Mouse (Mus musculus): ENCODE results near the gene Cd40. TPM values are rescaled to one million over a fixed set of nuclear protein-coding genes. Genes with fewer than 3 reads are reported as not detected.

Cd40 gene
- polyA plus RNA-seq, 2 experiments: 7.4 to 9.7 TPM

GRCm38 (mm10) chr2:165056377-165057085 is 1.1 kb downstream of the Cd40 start:
- DNase-seq (ENCODE audit: low spot score): no peak
- TF ChIP-seq POLR2A (IDR thresholded peaks at IDR 0.05; ENCODE audit: borderline replicate concordance, extremely low read depth, insufficient read depth, insufficient read length): no peak
- H3K27ac ChIP-seq (replicated peaks; ENCODE audit: low read depth, low read length): no peak overlapping the region
- WGBS: 80% methylated on average over 14 of the region's 14 CpGs
- peaks cover 8% of the 10 kb centered on the region; the same call in 1 of the 2 replicates for H3K4me1 ChIP-seq (ENCODE audit: control insufficient read depth, insufficient read depth, low read length)
- no peak for ATAC-seq (ENCODE audit: low FRiP score, low read depth)
- H3K36me3 ChIP-seq (ENCODE audit: control insufficient read depth, insufficient read depth, low read length): no peaks in the 10 kb centered on the region
- no peak overlapping the region for H3K9ac ChIP-seq (ENCODE audit: low read depth, low read length, severe bottlenecking)
- H3K4me3 ChIP-seq (replicated peaks; ENCODE audit: low read length): no peak overlapping the region
- H3K4me2 ChIP-seq (replicated peaks; ENCODE audit: low read depth, low read length, severe bottlenecking): peak overlapping the region; percentile 35
- no peaks in the 10 kb centered on the region for H3K9me3 ChIP-seq (ENCODE audit: control insufficient read depth, low read length)
- no peaks in the 10 kb centered on the region for H3K27me3 ChIP-seq (ENCODE audit: control insufficient read depth, insufficient read depth, low read length)

- H3K36me3 ChIP-seq (ENCODE audit: control insufficient read depth, insufficient read depth, low read length): no peaks in the 10 kb centered on the region
- no peak for DNase-seq (ENCODE audit: low spot score)
- no peak overlapping the region for H3K4me2 ChIP-seq (replicated peaks; ENCODE audit: low read depth, low read length, severe bottlenecking)
- no peak overlapping the region for H3K27ac ChIP-seq (replicated peaks; ENCODE audit: low read depth, low read length)
- 90% methylated on average over 4 of the region's 4 CpGs for WGBS
- peaks cover 8% of the 10 kb centered on the region; the same call in 1 of the 2 replicates for H3K4me1 ChIP-seq (ENCODE audit: control insufficient read depth, insufficient read depth, low read length)
- no peaks in the 10 kb centered on the region for H3K9me3 ChIP-seq (ENCODE audit: control insufficient read depth, low read length)
- H3K27me3 ChIP-seq (ENCODE audit: control insufficient read depth, insufficient read depth, low read length): no peaks in the 10 kb centered on the region
- no peak overlapping the region for H3K9ac ChIP-seq (ENCODE audit: low read depth, low read length, severe bottlenecking)
- ATAC-seq (ENCODE audit: low FRiP score, low read depth): no peak
- no peak for TF ChIP-seq POLR2A (IDR thresholded peaks at IDR 0.05; ENCODE audit: borderline replicate concordance, extremely low read depth, insufficient read depth, insufficient read length)
- no peak overlapping the region for H3K4me3 ChIP-seq (replicated peaks; ENCODE audit: low read length)
Observed at GRCm38 (mm10) chr2:165059961-165060360, 4.5 kb downstream of the Cd40 start.

GRCm38 (mm10) chr2:165061638-165062433 is 6.4 kb downstream of the Cd40 start:
- DNase-seq (ENCODE audit: low spot score) (no peak), ATAC-seq (ENCODE audit: low FRiP score, low read depth) (no peak)
- Histone ChIP-seq H3K9me3 (ENCODE audit: control insufficient read depth, low read length) (no peaks in the 10 kb centered on the region), H3K9ac (ENCODE audit: low read depth, low read length, severe bottlenecking) (no peak overlapping the region), H3K4me3 (replicated peaks; ENCODE audit: low read length) (no peak overlapping the region), H3K4me1 (ENCODE audit: control insufficient read depth, insufficient read depth, low read length) (no peaks in the 10 kb centered on the region), H3K36me3 (ENCODE audit: control insufficient read depth, insufficient read depth, low read length) (no peaks in the 10 kb centered on the region), H3K27me3 (ENCODE audit: control insufficient read depth, insufficient read depth, low read length) (no peaks in the 10 kb centered on the region), H3K4me2 (replicated peaks; ENCODE audit: low read depth, low read length, severe bottlenecking) (no peak overlapping the region), H3K27ac (replicated peaks; ENCODE audit: low read depth, low read length) (no peak overlapping the region)
- no peak for TF ChIP-seq POLR2A (IDR thresholded peaks at IDR 0.05; ENCODE audit: borderline replicate concordance, extremely low read depth, insufficient read depth, insufficient read length)
- 79% methylated on average over 16 of the region's 16 CpGs for WGBS

GRCm38 (mm10) chr2:165064489-165064888 is 9.1 kb downstream of the Cd40 start:
- ATAC-seq (ENCODE audit: low FRiP score, low read depth): no peak
- Histone ChIP-seq H3K9ac (ENCODE audit: low read depth, low read length, severe bottlenecking) (no peak overlapping the region), H3K27ac (replicated peaks; ENCODE audit: low read depth, low read length) (no peak overlapping the region), H3K36me3 (ENCODE audit: control insufficient read depth, insufficient read depth, low read length) (no peaks in the 10 kb centered on the region), H3K27me3 (ENCODE audit: control insufficient read depth, insufficient read depth, low read length) (no peaks in the 10 kb centered on the region), H3K9me3 (ENCODE audit: control insufficient read depth, low read length) (no peaks in the 10 kb centered on the region), H3K4me3 (replicated peaks; ENCODE audit: low read length) (no peak overlapping the region), H3K4me2 (replicated peaks; ENCODE audit: low read depth, low read length, severe bottlenecking) (no peak overlapping the region), H3K4me1 (ENCODE audit: control insufficient read depth, insufficient read depth, low read length) (no peaks in the 10 kb centered on the region)
- no peak for TF ChIP-seq POLR2A (IDR thresholded peaks at IDR 0.05; ENCODE audit: borderline replicate concordance, extremely low read depth, insufficient read depth, insufficient read length)
- 42% methylated on average over 7 of the region's 7 CpGs for WGBS
- DNase-seq (ENCODE audit: low spot score): no peak

DNA sequence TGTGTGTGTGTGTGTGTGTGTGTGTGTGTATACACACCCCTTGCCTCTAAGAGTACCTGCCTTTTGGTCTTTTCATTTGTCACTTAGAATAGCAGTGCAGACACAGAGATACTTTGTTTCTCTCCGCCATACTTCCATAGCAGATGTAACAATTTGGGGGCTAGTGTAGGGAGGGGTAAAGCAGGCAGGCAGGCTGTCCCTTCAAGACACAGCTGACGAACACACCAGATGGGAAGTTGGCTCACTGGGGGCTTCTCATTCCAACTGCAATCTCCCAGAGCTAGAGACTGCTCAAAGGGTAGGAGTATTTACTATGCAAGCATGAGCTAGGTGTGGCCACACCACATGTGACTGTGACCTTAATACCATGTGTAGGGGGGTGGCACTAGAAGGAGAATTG is 13.4 kb downstream of the Cd40 start:
- Histone ChIP-seq H3K4me2 (replicated peaks; ENCODE audit: low read depth, low read length, severe bottlenecking) (no peak overlapping the region), H3K4me1 (ENCODE audit: control insufficient read depth, insufficient read depth, low read length) (peaks cover 3% of the 10 kb centered on the region; the same call in 1 of the 2 replicates), H3K9ac (ENCODE audit: low read depth, low read length, severe bottlenecking) (no peak overlapping the region), H3K27me3 (ENCODE audit: control insufficient read depth, insufficient read depth, low read length) (no peaks in the 10 kb centered on the region), H3K27ac (replicated peaks; ENCODE audit: low read depth, low read length) (no peak overlapping the region), H3K36me3 (ENCODE audit: control insufficient read depth, insufficient read depth, low read length) (no peaks in the 10 kb centered on the region), H3K9me3 (ENCODE audit: control insufficient read depth, low read length) (no peaks in the 10 kb centered on the region), H3K4me3 (replicated peaks; ENCODE audit: low read length) (no peak overlapping the region)
- DNase-seq (ENCODE audit: low spot score): no peak
- no peak for TF ChIP-seq POLR2A (IDR thresholded peaks at IDR 0.05; ENCODE audit: borderline replicate concordance, extremely low read depth, insufficient read depth, insufficient read length)
- WGBS: 76% methylated on average over 2 of the region's 2 CpGs
- ATAC-seq (ENCODE audit: low FRiP score, low read depth): no peak
